Mouse (Mus musculus) ES-CJ7 (cell line): ENCODE data around the gene Wdr44.
"Not testable (repeated sequence)": the region's sequence is repeated elsewhere in the genome, so short reads cannot be mapped to it uniquely, and the experiment has no call there.

Experiments
- DNase-seq: peaks from one replicate; pipeline ENCODE4 v3.0.0; 2011; ENCODE audit warnings: low read depth, low spot score

Wdr44 gene

DNA sequence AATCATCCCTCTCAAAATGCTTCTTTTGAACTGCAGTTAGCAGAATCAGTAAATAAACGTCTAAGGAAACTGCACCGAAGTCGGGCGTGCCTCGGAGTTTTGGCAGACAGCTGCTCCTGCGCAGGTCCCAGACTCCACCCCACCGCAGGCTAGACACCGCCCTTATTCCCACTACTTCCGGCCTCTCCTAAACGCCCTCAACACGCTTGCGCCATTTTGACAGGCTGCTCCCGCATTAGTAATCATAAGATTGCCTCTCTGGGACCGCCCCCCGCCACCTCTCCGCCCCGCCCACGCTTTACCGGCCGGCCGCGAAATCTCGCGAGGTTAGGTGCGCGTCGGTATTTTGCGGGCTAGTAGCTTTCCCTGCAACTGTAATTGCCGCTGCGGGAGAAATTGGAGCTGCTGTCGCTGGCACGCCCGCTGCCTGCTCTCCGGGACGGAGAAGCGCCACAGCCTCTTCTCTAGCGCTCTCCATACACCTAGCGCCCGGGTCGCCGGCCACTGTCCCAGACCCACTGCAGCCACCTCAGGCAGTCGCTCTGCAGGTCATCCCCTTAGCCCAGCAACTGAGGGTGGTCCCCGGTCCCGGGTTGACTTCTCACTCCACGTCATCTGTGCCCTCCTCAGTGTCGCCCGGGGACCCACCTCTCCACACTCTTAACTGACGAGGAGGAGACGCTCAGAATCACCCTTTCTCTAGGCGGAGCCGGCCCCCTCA lies at the start of gene Wdr44:
TSS of gene Wdr44 (plus strand) at position 330 of the 721 bp plus-strand sequence.
- DNase-seq = peak; percentile 92

- DNase-seq = no peak
These were observed 44.5 kb upstream of the Wdr44 start for GRCm38 (mm10) chrX:23648371-23648770.

- DNase-seq = no peak
These were observed 30.6 kb upstream of the Wdr44 start for GRCm38 (mm10) chrX:23662216-23662615.

DNA sequence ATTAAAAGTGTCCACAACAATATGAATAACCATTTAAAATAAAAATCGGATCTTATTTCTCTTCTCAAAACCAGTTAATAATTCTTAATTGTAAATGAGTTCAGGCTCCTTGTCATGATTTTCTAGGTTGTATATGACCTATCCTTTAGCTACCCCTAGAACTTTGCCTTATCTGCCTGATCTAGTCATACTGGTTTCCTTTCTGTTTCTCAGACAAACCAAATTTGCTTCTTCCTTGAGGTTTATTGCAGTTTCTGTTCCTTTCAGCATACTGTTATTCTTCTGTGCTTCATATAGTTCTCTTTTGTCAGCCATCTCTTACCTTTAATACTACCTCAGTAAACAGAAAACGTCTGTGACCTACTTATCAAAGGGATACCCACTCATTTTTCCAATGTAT lies 19.7 kb upstream of the Wdr44 start:
- no peak for DNase-seq

DNA sequence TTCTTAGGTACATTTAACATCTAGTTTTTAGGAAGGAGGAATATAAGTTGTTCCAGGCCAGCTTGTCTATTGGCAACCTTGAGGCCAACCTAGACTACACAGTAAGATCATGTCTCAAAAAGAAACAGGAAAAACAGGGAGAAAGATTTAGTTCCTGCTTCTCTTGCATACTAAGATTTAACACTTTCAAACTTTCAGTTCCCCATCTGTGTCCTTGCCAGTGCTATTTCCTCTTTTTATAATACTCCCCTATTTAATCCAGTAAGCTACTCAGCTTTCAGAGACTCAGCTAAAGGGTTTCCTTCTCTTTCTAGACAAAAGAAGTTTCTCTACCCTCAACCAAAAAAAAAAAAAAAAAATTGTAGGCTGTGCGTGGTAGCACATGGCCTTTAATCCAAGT lies 17.4 kb upstream of the Wdr44 start:
- no peak for DNase-seq

DNA sequence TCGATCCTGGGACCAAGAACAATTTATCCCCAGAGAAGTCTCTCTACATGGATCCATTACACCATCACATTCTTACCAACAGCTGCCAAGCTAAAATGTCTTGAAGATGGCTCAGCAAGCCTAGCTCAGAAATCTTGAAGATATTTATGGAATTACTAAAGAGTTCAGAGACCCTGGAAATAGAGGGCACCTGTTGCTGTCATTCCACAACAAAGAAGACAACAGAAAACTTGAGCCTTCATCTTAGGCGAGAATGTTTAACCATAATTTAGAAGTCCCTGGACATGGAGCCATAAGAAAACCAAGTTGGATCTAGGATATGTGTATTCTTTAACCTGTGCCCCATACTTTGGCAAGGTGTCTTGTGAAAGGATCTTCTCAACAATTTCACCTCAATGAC lies 16.3 kb upstream of the Wdr44 start:
- no peak for DNase-seq

- DNase-seq = no peak
These were observed 15.3 kb upstream of the Wdr44 start for GRCm38 (mm10) chrX:23677511-23677910.

- DNase-seq = no peak
These were observed 522 bp upstream of the Wdr44 start for GRCm38 (mm10) chrX:23692336-23692721.

DNA sequence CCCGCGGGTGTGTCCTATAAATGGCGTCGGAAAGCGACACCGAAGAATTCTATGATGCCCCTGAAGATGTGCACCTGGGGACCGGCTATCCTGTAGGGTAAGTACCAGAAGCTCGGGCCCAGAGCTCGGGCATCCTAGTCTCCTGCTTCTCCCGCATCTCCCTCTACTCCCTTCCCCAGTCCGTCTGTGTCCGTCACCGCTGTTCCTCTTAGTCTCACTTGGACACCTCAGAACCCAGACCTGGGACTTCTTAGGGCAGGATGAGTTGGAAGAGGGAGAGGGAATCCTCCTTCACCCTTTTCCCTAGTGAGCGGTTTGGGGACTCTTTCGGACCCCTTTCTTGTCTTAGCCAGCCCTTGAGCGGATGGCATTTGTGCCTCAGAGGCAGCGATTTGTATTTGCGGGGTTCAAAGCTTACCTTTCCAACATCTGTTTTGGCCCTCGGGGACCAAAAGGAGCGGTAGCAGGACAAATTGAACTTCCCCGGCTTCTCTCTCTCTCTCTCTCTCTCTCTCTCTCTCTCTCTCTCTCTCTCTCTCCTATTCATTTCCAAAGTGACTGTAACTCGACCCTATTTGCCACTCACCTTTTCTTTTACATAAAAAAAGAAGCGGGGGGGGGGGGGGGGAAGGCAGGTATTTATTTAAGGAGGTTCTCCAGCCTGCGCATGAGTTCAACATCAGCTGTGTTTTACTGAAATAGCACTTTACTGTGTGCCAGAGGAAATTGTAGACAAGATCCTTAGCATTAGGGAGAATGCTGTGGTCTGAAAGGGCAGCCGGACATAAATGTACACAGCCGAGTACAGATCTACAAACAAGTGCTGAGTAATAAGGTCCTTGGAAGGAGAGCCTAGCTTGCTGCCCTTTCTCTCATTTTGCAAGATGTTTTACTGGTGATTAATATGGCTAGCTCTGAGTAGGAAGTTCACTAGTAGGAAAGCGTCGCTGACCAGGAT lies 871 bp downstream of the Wdr44 start:
- peak; percentile 3 for DNase-seq

- no peak for DNase-seq
These were observed 1.7 kb downstream of the Wdr44 start for GRCm38 (mm10) chrX:23694588-23694987.

DNA sequence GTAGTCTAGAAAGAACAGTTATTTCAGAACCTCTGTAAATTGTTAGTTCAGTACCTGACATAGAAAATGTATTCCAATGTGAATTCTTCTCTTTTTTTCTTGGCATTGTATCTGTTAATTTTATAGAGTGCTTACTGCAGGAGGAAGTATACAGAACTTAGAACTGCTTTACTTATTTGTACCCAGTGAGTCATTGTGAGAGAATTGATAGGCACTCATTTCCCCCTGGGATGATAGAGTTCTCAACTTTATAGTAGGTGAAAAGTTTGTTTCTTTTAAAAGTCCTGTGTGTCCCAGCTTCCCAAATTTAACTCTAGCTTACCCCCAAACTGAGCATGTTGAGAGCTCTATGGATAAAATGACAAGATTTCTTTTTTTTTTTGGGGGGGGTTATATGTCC lies 2.3 kb downstream of the Wdr44 start:
- no peak for DNase-seq

DNA sequence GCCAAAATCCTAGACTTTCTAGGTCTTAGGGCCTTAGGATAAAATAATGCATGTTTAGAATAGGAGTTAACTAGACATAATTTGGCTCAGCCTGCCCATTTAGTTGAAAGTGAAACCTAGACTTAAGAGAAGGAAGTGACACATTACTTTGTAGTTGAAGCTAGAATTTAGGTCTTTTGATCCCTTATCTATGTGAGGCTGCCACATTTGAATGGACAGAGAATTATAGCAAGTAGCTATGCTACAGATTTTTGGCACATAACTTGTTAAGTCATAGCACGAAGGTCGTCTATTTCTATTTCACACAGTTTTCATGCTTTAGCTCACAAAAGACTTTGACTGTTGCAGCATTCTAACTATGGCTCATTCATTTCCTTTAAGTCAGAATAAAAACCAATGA lies 4.5 kb downstream of the Wdr44 start:
- DNase-seq = no peak

DNA sequence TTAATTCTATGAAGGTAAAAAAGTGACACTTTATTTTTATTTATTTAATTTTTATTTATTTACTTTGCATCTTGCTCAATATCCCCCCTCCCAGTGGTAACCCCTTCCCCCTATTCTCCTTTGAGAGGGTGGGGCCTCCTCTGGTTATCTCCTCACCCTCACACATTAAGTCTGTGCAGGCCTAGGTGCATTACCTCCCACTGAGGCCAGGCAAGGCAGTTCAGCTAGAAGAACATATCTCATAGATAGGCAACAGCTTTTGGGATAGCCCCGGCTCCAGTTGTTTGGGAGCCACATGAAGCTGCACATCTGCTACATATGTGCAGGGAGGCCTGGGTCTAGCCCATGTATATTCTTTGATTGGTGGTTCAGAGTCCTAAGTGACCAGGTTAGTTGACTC lies 6.2 kb downstream of the Wdr44 start:
- DNase-seq = no peak

GRCm38 (mm10) chrX:23717247-23717646 lies 24.4 kb downstream of the Wdr44 start:
- DNase-seq = no peak

- no peak for DNase-seq
These were observed 34.6 kb downstream of the Wdr44 start for GRCm38 (mm10) chrX:23727463-23727862.

- no peak for DNase-seq
These were observed 61.8 kb downstream of the Wdr44 start for GRCm38 (mm10) chrX:23754671-23755070.

DNA sequence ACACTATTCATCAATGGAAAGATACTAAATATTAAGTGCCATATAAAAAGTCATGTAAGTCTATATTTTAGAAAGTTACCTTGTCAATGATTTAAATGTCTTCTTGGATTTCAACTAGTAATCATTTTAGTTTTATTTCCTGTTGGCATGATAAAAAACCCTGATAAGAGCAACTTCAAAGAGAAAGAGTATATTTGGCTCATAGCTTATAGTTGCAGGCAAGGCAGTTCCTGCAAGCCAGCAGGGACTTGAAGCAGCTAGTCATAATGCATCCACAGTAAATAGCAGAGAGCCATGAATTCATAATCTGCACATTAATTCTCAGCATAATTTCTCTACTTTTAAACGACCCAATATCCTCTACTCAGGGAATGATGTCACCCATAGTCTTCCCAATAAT lies 75.0 kb downstream of the Wdr44 start:
- DNase-seq = no peak

GRCm38 (mm10) chrX:23807125-23807524 lies 114.3 kb downstream of the Wdr44 start:
- DNase-seq = no peak

GRCm38 (mm10) chrX:23810365-23810764 lies 117.5 kb downstream of the Wdr44 start:
- DNase-seq = no peak

- DNase-seq = not testable (repeated sequence)
These were observed 120.4 kb downstream of the Wdr44 start for GRCm38 (mm10) chrX:23813287-23813686.

- DNase-seq = not testable (repeated sequence)
These were observed 130.0 kb downstream of the Wdr44 start for GRCm38 (mm10) chrX:23822885-23823284.

DNA sequence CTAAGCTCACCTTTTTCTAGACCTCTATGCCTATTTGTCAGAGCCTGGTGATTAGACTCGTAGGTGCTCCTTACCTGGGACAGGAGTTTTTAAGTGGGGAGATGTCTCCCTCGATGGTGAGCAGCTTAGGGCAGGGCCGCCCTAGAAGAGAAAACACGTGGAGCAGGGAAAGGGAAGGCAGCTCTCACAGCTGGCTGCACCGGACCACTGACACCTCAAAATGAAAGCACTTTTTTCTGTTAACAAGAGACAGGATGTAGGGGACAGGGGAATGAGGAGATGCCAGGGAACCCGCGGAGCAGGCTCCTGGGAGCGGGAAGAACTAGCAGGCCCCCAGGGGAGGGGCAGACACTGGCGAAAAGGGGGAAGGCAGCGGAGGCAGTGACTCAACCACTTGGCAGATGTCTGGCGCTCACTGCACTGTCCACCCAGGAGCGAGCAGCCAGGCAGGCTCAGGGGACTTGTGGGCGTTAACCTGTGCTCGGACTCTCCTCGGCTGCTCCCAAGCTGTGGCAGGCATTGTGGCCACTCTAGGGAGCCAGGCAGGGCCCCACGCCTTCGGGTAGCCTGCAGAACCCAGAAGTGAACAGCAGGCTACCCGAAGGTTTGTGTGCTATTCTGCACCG lies 130.7 kb downstream of the Wdr44 start:
- DNase-seq = no peak
